Mouse (Mus musculus): ENCODE measurements around the gene Hcls1.

- no peak for TF ChIP-seq POLR2A (IDR thresholded peaks at IDR 0.05; ENCODE audit: borderline replicate concordance, control insufficient read depth, low read depth, low read length)
- no peak for TF ChIP-seq CTCF (IDR thresholded peaks at IDR 0.05; ENCODE audit: control insufficient read depth, insufficient read depth, low read length)
Observed at GRCm38 (mm10) chr16:36944895-36945424, 10.2 kb downstream of the Hcls1 start.

Measured in bone marrow, adult 2 months (tissue).